Mouse (Mus musculus): ENCODE data around the gene Arrb1.

Gene Arrb1

GRCm38 (mm10) chr7:99626376-99627270, 91.4 kb downstream of the Arrb1 start, which contains the start of gene Tpbgl:
TSS of gene Tpbgl (minus strand) at chr7:99627103.
- in situ Hi-C loops (cut with MboI; ENCODE audit: low sequenced_read_pairs), result no loop called here

DNA sequence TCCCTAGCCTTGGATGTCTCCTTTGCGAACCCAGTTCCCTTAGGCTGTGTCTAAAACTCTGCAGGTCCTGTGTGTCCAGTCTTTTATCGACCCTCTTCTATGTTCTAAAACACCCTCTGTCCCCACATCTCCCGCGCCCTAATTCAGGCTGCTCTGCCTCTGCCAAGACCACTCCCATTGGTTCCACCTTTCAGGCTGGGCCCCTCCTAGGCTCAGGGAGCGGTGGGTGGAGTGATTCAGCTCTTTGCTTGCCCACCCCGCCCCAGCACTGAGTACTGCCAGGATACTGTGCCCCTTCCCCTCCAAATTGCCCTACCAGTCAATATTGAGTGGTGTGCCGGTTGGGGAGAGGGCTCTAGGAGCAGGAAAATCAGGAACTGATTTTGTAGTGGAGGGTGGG, 92.1 kb downstream of the Arrb1 start:
- in situ Hi-C loops (cut with MboI; ENCODE audit: low sequenced_read_pairs), result no loop called here

GRCm38 (mm10) chr7:99632286-99632685, 97.0 kb downstream of the Arrb1 start:
- in situ Hi-C loops (cut with MboI; ENCODE audit: low sequenced_read_pairs), result no loop called here

DNA sequence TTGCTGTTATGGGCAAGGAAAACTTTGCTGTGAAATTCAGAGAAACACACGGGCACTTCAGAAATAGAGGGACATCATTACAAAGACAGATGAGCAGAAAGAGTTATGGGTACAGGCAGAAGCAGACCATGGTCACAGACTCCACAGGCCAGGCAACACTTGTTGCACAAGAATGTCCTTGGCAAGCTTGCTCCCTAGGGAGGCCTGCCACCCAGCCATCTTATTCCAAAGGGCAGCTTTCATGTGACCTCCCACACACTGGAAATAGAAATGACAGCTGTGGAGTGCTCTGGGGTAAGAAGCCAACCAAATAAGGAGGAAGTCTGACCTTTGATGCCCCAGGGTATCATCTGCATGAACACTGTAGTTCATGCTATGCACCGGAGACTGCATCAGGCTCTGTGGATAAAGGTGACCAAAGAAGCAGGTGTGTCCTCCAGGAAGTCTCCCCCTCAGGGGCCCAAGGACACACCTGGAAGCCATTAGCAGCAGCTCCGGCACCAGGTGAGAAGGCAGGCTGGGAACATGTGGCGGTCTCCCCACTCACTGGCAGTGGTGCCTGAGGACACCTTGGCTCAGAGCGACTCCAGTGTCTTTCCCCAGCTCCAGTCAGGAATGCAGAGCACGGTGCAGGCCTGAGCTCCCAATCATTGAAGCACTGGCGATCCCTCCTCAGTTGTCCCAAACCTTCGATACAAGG, 98.8 kb downstream of the Arrb1 start:
- in situ Hi-C loops (cut with MboI; ENCODE audit: low sequenced_read_pairs), result no loop called here

GRCm38 (mm10) chr7:99641245-99641644, 106.0 kb downstream of the Arrb1 start:
- in situ Hi-C loops (cut with MboI; ENCODE audit: low sequenced_read_pairs), result no loop called here

DNA sequence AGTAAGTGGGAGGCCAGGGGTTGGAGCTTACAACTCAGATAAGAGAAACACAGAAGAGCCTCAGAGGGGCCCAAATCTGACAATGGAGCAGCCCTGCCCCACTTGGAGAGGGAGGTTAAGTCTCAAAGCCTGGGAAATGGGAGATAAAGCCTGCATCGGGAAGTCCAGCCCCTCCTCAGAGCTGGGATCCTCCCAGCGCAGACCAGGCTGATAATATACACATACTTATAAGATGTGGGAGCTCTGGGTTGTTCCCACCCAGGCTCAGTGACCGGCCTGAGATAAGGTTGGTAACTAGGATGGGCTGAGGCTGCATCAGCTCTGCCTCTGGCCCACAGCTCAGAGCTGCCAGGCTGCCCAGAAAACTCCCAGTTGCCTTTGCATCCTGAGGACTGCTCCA, 106.8 kb downstream of the Arrb1 start:
- in situ Hi-C loops (cut with MboI; ENCODE audit: low sequenced_read_pairs), result no loop called here

- in situ Hi-C loops (cut with MboI; ENCODE audit: low sequenced_read_pairs), result no loop called here
These were observed 109.4 kb downstream of the Arrb1 start for GRCm38 (mm10) chr7:99644701-99645100.

- in situ Hi-C loops (cut with MboI; ENCODE audit: low sequenced_read_pairs), result no loop called here
These were observed 113.4 kb downstream of the Arrb1 start for GRCm38 (mm10) chr7:99648623-99649022.

GRCm38 (mm10) chr7:99649585-99649984, 114.3 kb downstream of the Arrb1 start:
- in situ Hi-C loops (cut with MboI; ENCODE audit: low sequenced_read_pairs), result no loop called here

DNA sequence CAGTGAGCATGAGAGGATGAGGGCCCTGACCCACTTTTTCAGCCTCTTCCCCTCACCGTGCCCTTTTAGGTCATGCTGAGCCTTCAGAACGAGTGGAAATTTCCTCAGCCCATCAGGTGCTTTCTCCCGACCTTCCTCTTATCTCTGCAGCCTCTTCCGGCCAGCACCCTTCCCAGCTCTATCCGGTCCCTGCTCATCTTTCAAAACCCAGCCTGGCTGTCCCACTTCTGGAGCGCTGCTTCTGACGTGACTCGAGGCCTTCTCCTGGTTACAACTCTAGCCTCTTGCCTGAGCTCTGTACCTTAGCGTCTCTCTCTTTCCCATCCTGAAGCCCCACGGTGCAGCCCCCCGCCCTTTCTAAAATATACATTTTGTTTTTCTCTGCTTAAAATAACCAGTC, 119.0 kb downstream of the Arrb1 start:
- in situ Hi-C loops (cut with MboI; ENCODE audit: low sequenced_read_pairs), result no loop called here
